Mouse (Mus musculus): Measurements from ENCODE around the gene Cdc5l. TPM values are rescaled to one million over a fixed set of nuclear protein-coding genes. Genes with fewer than 3 reads are reported as not detected.
"Not testable (repeated sequence)": the region's sequence is repeated elsewhere in the genome, so short reads cannot be mapped to it uniquely, and the experiment has no call there.

The Cdc5l gene
- polyA plus RNA-seq, 1 experiment from 2014 or later: 68.9 TPM

DNA sequence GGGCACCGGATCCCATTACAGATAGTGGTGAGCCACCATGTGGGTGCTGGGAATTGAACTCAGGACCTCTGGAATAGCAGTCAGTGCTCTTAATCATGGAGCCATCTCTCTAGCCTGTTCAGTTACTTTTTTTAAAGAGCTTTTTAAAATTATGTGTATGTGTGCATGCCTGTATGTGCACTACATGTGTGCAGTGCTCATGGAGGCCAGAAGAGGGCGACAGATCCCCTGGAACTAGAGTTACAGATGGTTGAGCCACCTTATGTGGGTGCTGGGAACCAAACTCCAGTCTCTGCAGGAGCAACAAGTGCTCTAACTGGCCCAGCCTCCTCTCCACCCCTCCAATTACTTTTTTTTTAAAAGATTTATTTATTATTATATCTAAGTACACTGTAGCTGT is 33.2 kb upstream of the Cdc5l start:
- no peaks in the 10 kb centered on the region; the same call in 1 of the 2 replicates for H3K9me3 ChIP-seq (ENCODE audit: control insufficient read depth, low read length)
- ATAC-seq (ENCODE audit: low read depth): no peak
- H3K4me3 ChIP-seq (ENCODE audit: low read depth, low read length): no peak overlapping the region
- 70% methylated on average over 2 of the region's 2 CpGs for WGBS
- H3K4me1 ChIP-seq (ENCODE audit: control insufficient read depth, insufficient read depth, low read length): no peaks in the 10 kb centered on the region
- H3K27me3 ChIP-seq (ENCODE audit: control insufficient read depth, insufficient read depth, low read length): no peaks in the 10 kb centered on the region
- H3K9ac ChIP-seq (replicated peaks; ENCODE audit: low read depth, low read length): no peak overlapping the region
- H3K36me3 ChIP-seq (ENCODE audit: control insufficient read depth, insufficient read depth, low read length): no peaks in the 10 kb centered on the region
- H3K4me2 ChIP-seq (ENCODE audit: low read depth, low read length): no peak overlapping the region
- H3K27ac ChIP-seq (ENCODE audit: low read depth, low read length): no peak overlapping the region

DNA sequence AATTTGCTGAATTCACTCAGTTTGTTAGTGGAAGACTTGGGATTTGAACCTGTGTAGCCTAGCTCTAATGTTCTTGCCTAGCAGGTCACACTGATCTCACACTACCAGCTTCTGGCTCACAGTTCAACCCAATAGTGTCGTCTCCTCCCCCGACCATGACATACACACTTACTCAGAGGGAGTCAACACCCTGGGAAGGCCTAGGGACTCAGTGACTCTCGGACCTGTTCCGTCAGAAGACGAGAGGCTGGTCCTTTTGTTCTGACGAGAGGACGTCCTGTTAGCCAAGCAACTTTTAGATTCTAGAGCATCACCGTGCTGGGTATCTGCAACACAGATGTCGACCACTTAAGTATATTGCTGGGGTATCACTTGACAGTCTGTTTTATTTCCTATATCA is 30.7 kb upstream of the Cdc5l start:
- H3K27ac ChIP-seq (ENCODE audit: low read depth, low read length): no peak overlapping the region
- 85% methylated on average over 9 of the region's 9 CpGs for WGBS
- no peak for ATAC-seq (ENCODE audit: low read depth)

DNA sequence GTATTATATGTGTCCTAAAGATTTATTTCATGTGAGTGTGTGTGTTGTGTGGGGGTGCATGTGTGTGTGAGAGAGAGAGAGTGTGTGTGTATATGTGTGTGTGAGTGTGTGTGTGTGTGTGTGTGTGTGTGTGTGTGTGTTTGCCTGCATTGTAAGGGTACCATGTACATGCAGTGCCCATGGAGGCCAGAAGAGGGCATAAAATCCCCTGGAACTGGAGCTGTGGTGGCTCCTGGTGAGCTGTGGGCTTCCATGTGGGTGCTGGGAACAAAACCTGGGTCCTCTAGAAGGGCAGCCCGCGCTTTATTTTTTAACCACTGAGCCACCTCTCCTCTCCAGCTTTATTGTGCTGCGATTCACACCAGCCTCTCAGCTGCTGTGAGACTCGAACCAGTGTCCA is 29.0 kb upstream of the Cdc5l start:
- WGBS: 95% methylated on average over 4 of the region's 4 CpGs
- ATAC-seq (ENCODE audit: low read depth): no peak
- H3K36me3 ChIP-seq (ENCODE audit: control insufficient read depth, insufficient read depth, low read length): no peaks in the 10 kb centered on the region

More for the DNA sequence above, 30.7 kb upstream of the Cdc5l start:
- no peaks in the 10 kb centered on the region for H3K36me3 ChIP-seq (ENCODE audit: control insufficient read depth, insufficient read depth, low read length)
- no peak overlapping the region for H3K9ac ChIP-seq (replicated peaks; ENCODE audit: low read depth, low read length)
- H3K4me3 ChIP-seq (ENCODE audit: low read depth, low read length): no peak overlapping the region
- no peaks in the 10 kb centered on the region; the same call in 1 of the 2 replicates for H3K9me3 ChIP-seq (ENCODE audit: control insufficient read depth, low read length)
- H3K4me2 ChIP-seq (ENCODE audit: low read depth, low read length): no peak overlapping the region
- no peaks in the 10 kb centered on the region for H3K4me1 ChIP-seq (ENCODE audit: control insufficient read depth, insufficient read depth, low read length)
- no peaks in the 10 kb centered on the region for H3K27me3 ChIP-seq (ENCODE audit: control insufficient read depth, insufficient read depth, low read length)

DNA sequence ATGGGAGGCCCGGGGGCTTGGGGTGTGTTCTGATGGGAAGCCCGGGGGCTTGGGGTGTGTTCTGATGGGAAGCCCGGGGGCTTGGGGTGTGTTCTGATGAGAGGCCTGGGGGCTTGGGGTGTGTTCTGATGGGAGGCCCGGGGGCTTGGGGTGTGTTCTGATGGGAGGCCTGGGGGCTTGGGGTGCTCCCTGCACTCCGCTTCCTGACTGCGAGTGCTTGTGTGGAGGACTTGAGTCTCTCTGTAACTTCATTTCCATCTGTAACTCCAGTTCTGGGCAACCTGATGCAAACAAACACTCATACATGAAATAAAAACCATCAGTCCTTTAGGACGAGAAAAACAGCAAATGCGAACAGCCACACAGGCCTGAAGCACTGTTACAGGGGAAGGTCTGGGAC is 25.5 kb upstream of the Cdc5l start:
- no peaks in the 10 kb centered on the region for H3K4me1 ChIP-seq (ENCODE audit: control insufficient read depth, insufficient read depth, low read length)
- ATAC-seq (ENCODE audit: low read depth): no peak

More for the DNA sequence above, 29.0 kb upstream of the Cdc5l start:
- no peak overlapping the region for H3K9ac ChIP-seq (replicated peaks; ENCODE audit: low read depth, low read length)
- no peaks in the 10 kb centered on the region for H3K27me3 ChIP-seq (ENCODE audit: control insufficient read depth, insufficient read depth, low read length)
- H3K4me2 ChIP-seq (ENCODE audit: low read depth, low read length): no peak overlapping the region
- no peaks in the 10 kb centered on the region for H3K4me1 ChIP-seq (ENCODE audit: control insufficient read depth, insufficient read depth, low read length)
- no peak overlapping the region for H3K27ac ChIP-seq (ENCODE audit: low read depth, low read length)
- H3K4me3 ChIP-seq (ENCODE audit: low read depth, low read length): no peak overlapping the region
- H3K9me3 ChIP-seq (ENCODE audit: control insufficient read depth, low read length): no peaks in the 10 kb centered on the region

DNA sequence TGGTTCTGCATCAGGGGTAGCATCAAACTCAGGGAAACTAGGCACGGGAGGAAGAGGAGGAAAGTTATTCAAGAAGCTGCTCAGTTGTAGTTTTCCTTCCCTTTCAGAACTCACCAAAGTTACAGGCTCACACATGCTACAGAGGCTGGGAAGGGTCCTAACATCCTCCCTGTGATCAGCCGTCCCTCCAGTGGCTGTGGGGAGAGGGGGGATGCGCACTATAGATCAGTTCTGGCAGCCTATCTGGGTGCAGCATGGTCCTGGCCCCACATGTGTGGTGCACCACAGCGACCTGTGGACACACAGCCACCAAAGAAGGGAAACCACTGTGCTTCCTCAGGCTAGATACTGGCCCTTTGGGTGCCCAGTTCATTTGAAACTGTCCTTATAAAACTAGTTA is 25.0 kb upstream of the Cdc5l start:
- H3K4me1 ChIP-seq (ENCODE audit: control insufficient read depth, insufficient read depth, low read length): no peaks in the 10 kb centered on the region
- no peak overlapping the region for H3K9ac ChIP-seq (replicated peaks; ENCODE audit: low read depth, low read length)
- WGBS: 84% methylated on average over 4 of the region's 4 CpGs
- H3K27ac ChIP-seq (ENCODE audit: low read depth, low read length): no peak overlapping the region
- no peaks in the 10 kb centered on the region for H3K36me3 ChIP-seq (ENCODE audit: control insufficient read depth, insufficient read depth, low read length)
- H3K4me2 ChIP-seq (ENCODE audit: low read depth, low read length): no peak overlapping the region
- H3K4me3 ChIP-seq (ENCODE audit: low read depth, low read length): no peak overlapping the region
- H3K9me3 ChIP-seq (ENCODE audit: control insufficient read depth, low read length): no peaks in the 10 kb centered on the region
- ATAC-seq (ENCODE audit: low read depth): no peak
- no peaks in the 10 kb centered on the region for H3K27me3 ChIP-seq (ENCODE audit: control insufficient read depth, insufficient read depth, low read length)

More for the DNA sequence above, 25.5 kb upstream of the Cdc5l start:
- H3K9me3 ChIP-seq (ENCODE audit: control insufficient read depth, low read length): no peaks in the 10 kb centered on the region
- H3K36me3 ChIP-seq (ENCODE audit: control insufficient read depth, insufficient read depth, low read length): no peaks in the 10 kb centered on the region
- no peak overlapping the region for H3K4me3 ChIP-seq (ENCODE audit: low read depth, low read length)
- no peaks in the 10 kb centered on the region for H3K27me3 ChIP-seq (ENCODE audit: control insufficient read depth, insufficient read depth, low read length)
- no peak overlapping the region for H3K27ac ChIP-seq (ENCODE audit: low read depth, low read length)
- H3K9ac ChIP-seq (replicated peaks; ENCODE audit: low read depth, low read length): no peak overlapping the region
- H3K4me2 ChIP-seq (ENCODE audit: low read depth, low read length): no peak overlapping the region
- 95% methylated on average over 7 of the region's 8 CpGs for WGBS

DNA sequence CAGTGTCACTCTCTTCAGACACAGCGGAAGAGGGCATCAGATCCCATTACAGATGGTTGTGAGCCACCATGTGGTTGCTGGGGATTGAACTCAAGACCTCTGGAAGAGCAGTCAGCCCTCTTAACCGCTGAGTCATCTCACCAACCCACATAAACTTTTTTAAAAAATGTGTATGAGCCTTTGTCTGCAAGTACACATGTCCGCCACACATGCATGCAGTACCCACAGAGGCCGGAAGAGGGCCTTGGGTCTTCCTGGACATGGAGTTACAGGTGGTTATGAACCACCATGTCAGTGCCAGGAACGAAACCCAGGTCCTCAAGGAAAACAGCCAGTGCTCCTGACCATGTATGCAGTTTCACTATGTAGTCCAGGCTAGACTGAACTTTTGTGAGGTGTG is 23.9 kb upstream of the Cdc5l start:
- WGBS: 93% methylated on average over 5 of the region's 5 CpGs
- Histone ChIP-seq H3K27me3 (ENCODE audit: control insufficient read depth, insufficient read depth, low read length) (no peaks in the 10 kb centered on the region), H3K4me2 (ENCODE audit: low read depth, low read length) (no peak overlapping the region), H3K9ac (replicated peaks; ENCODE audit: low read depth, low read length) (no peak overlapping the region), H3K4me1 (ENCODE audit: control insufficient read depth, insufficient read depth, low read length) (no peaks in the 10 kb centered on the region), H3K36me3 (ENCODE audit: control insufficient read depth, insufficient read depth, low read length) (no peaks in the 10 kb centered on the region), H3K9me3 (ENCODE audit: control insufficient read depth, low read length) (no peaks in the 10 kb centered on the region), H3K4me3 (ENCODE audit: low read depth, low read length) (no peak overlapping the region), H3K27ac (ENCODE audit: low read depth, low read length) (no peak overlapping the region)
- no peak for ATAC-seq (ENCODE audit: low read depth)

DNA sequence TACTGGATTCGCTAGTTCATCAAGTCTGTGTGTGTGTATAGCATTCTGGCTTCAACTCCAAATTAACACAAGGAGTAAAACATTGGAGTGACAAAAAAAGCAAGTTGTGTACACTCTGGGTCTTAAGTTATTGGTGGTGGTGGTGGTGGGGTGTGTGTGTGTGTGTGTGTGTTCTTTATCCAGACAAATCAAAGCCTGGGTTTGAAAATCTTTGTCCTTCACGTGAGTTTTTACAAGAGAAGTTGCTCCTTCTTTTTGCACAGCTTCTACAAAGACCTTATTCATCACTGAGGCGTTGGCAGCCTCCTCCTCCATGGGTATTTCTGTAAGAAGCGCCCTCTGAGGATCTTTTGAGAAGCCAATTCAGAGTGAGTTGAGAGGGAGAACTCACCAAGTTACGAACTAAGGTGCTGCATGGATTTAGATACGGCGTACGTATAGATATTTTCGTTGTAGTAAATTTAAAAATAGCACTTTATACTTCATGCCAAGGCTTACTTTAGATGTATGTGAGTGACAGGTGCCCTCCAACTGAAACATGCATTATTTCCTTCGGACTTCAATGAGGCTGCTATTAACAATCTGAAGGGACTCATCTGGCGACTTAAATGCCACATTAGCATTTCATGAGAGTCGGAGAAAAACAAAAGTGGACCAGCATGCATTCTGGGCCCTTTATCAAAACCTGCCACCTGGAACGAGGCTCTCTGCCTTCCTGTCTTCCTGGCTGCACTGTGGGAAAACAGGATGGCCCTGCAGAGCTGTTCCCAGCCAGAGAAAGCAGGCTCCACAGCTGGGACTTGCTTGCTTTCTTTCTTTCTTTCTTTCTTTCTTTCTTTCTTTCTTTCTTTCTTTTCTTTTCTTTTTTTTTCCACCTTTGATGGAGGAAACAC is 23.0 kb upstream of the Cdc5l start:
- no peaks in the 10 kb centered on the region for H3K4me1 ChIP-seq (ENCODE audit: control insufficient read depth, insufficient read depth, low read length)
- H3K27ac ChIP-seq (ENCODE audit: low read depth, low read length): peak overlapping the region; percentile 28
- 38% methylated on average over 13 of the region's 13 CpGs for WGBS
- H3K4me2 ChIP-seq (ENCODE audit: low read depth, low read length): no peak overlapping the region; the same call in 1 of the 2 replicates
- no peaks in the 10 kb centered on the region for H3K27me3 ChIP-seq (ENCODE audit: control insufficient read depth, insufficient read depth, low read length)
- no peak overlapping the region for H3K4me3 ChIP-seq (ENCODE audit: low read depth, low read length)
- H3K9me3 ChIP-seq (ENCODE audit: control insufficient read depth, low read length): no peaks in the 10 kb centered on the region
- no peaks in the 10 kb centered on the region for H3K36me3 ChIP-seq (ENCODE audit: control insufficient read depth, insufficient read depth, low read length)
- no peak overlapping the region for H3K9ac ChIP-seq (replicated peaks; ENCODE audit: low read depth, low read length)
- ATAC-seq (ENCODE audit: low read depth): no peak

DNA sequence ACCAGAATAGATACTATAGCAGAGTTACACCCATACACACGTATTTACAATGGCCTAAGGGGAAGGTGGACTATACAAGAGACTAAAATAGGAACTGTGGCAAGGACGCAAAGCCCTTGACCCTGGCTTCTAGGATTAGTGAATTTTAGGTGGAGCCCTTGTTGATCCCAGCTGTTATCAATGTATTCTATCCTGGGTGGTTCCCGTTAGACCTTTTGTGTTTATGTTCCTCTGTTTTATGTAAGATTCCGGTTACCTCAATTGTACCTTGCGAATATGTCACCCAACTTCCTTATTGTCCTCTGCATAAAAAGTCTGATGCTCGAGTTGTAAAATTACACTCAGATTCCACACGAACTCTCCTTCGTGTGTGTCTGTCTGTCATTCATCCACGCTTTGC is 22.2 kb upstream of the Cdc5l start:
- ATAC-seq (ENCODE audit: low read depth); H3K36me3 ChIP-seq (ENCODE audit: control insufficient read depth, insufficient read depth, low read length); H3K4me2 ChIP-seq (ENCODE audit: low read depth, low read length); H3K27ac ChIP-seq (ENCODE audit: low read depth, low read length); H3K27me3 ChIP-seq (ENCODE audit: control insufficient read depth, insufficient read depth, low read length); H3K4me1 ChIP-seq (ENCODE audit: control insufficient read depth, insufficient read depth, low read length); H3K4me3 ChIP-seq (ENCODE audit: low read depth, low read length); H3K9me3 ChIP-seq (ENCODE audit: control insufficient read depth, low read length); H3K9ac ChIP-seq (replicated peaks; ENCODE audit: low read depth, low read length): not testable (repeated sequence)
- WGBS: 91% methylated on average over 8 of the region's 9 CpGs

DNA sequence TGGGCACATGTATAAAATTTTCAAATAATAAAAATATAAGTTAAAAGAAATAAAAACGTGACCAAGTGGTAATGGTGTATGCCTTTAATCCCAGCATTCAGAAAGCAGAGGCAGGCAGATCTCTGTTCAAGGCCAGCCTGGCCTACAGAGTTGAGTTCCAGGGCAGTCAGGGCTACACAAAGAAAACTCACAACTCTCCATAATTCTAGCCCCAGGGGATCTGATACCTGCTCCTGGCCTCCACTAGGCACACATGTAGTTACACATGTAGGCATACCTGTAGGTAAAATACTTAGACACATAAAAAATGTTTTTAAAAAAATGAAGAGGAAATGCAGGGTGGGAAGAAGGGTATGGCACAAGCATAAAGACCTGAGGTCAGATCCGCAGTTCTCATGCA is 21.3 kb upstream of the Cdc5l start:
- Histone ChIP-seq H3K9ac (replicated peaks; ENCODE audit: low read depth, low read length) (no peak overlapping the region), H3K4me1 (ENCODE audit: control insufficient read depth, insufficient read depth, low read length) (no peaks in the 10 kb centered on the region), H3K4me2 (ENCODE audit: low read depth, low read length) (no peak overlapping the region), H3K27ac (ENCODE audit: low read depth, low read length) (no peak overlapping the region), H3K27me3 (ENCODE audit: control insufficient read depth, insufficient read depth, low read length) (no peaks in the 10 kb centered on the region), H3K9me3 (ENCODE audit: control insufficient read depth, low read length) (no peaks in the 10 kb centered on the region), H3K4me3 (ENCODE audit: low read depth, low read length) (no peak overlapping the region), H3K36me3 (ENCODE audit: control insufficient read depth, insufficient read depth, low read length) (no peaks in the 10 kb centered on the region)
- ATAC-seq (ENCODE audit: low read depth): no peak
- 93% methylated on average over 2 of the region's 2 CpGs for WGBS

All from neural tube, embryonic 14.5 days (tissue).